ENCODE assay signal across 8 mouse cellular contexts in genomic region chr4:129913761-129914644, GRCm38 (mm10). TPM values are rescaled to one million over a fixed set of nuclear protein-coding genes. Genes with fewer than 3 reads are reported as not detected.
DNase-seq lines count a peak whose midpoint lies in the region; ATAC-seq lines count a peak whose summit lies in the region.

No protein-coding gene starts in this region.

- H3K27me3 ChIP-seq in embryonic facial prominence, embryonic 12.5 days = no peaks in the 10 kb centered on the region

- peak overlapping the region; percentile 24 for H3K4me2 ChIP-seq in embryonic facial prominence, embryonic 12.5 days (replicated peaks)

- H3K27ac ChIP-seq in embryonic facial prominence, embryonic 12.5 days = 0 out of 2 replicates have a peak overlapping the region, but pooled peaks have one; percentile 50

- H3K4me3 ChIP-seq in embryonic facial prominence, embryonic 12.5 days = no peak overlapping the region

- H3K36me3 ChIP-seq in embryonic facial prominence, embryonic 12.5 days = no peaks in the 10 kb centered on the region

- WGBS in embryonic facial prominence, embryonic 12.5 days = 14% methylated on average over 16 of the region's 16 CpGs

- H3K4me1 ChIP-seq in embryonic facial prominence, embryonic 12.5 days = peaks cover 24% of the 10 kb centered on the region

- no peak for ATAC-seq in embryonic facial prominence, embryonic 12.5 days (ENCODE audit: insufficient number of reproducible peaks, insufficient read depth, low FRiP score, low TSS enrichment)

- H3K9ac ChIP-seq in embryonic facial prominence, embryonic 12.5 days = no peak overlapping the region

- peak; percentile 39 to 66 for DNase-seq in urinary bladder, adult 18-20 months (ENCODE audit: low spot score in 2 of 2)
- no peak for DNase-seq in urinary bladder, postnatal 25 days (ENCODE audit: low spot score)
- peak; percentile 18 to 20 for DNase-seq in kidney, adult 8-10 months
- DNase-seq in lung, postnatal 25 days (ENCODE audit: low spot score) = peak; percentile 76
- peak; percentile 28 to 39 for DNase-seq in thymus, postnatal 10 days (ENCODE audit: low spot score in 2 of 2)
- no peak for DNase-seq in left cerebral cortex, postnatal 10 days (ENCODE audit: extremely low spot score in 1 of 2, low spot score in 2 of 2)
- no peak for DNase-seq in frontal cortex, postnatal 36 days (ENCODE audit: low spot score in 2 of 2)

- intact Hi-C loops in left cerebral cortex, postnatal 10 days (cut with DNase I) = no loop called here

- no peaks in the 10 kb centered on the region for H3K9me3 ChIP-seq in embryonic facial prominence, embryonic 12.5 days

RNA-seq across cellular contexts. Expression of gene Spocd1, which starts 15.0 kb away (rescaled TPM):
- 0.06 TPM in 1 of 2 replicates, not detected in the other for polyA plus RNA-seq in embryonic facial prominence, embryonic 12.5 days (2016; fragmentation: Nextera tagmentation; extraction: Ambion mirVana)
- total RNA-seq in left cerebral cortex, postnatal 10 days (2021) = under 1 TPM in 1 of 2 experiments, not detected in 1; 0.24 TPM

Comparison
In these comparisons a context has a peak if more than half of its experiments do, and no peak if none do; other contexts are left out.
1. DNase-seq: peak in urinary bladder, adult 18-20 months (2 of 2), kidney, adult 8-10 months (2 of 2), lung, postnatal 25 days (single experiment) and thymus, postnatal 10 days (2 of 2); none in urinary bladder, postnatal 25 days (single experiment), left cerebral cortex, postnatal 10 days (0 of 2) and frontal cortex, postnatal 36 days (0 of 2).